8 mouse cellular contexts compared by ENCODE assay signal in genomic region chr5:64610146-64610545, GRCm38 (mm10).
DNase-seq lines count a peak whose midpoint lies in the region; ATAC-seq lines count a peak whose summit lies in the region.

No protein-coding gene starts in this region.

- WGBS in lung, embryonic 15.5 days: 10% methylated on average over 3 of the region's 3 CpGs
- 8% methylated on average over 3 of the region's 3 CpGs for WGBS in forebrain, embryonic 14.5 days

- H3K4me3 ChIP-seq in lung, embryonic 15.5 days: no peak overlapping the region
- no peak overlapping the region for H3K4me3 ChIP-seq in forebrain, embryonic 14.5 days (ENCODE audit: low read depth, low read length)

- peak overlapping the region; percentile 6; the same call in 1 of the 2 replicates for H3K4me2 ChIP-seq in lung, embryonic 15.5 days
- H3K4me2 ChIP-seq in forebrain, embryonic 14.5 days (ENCODE audit: low read length): no peak overlapping the region

- intact Hi-C loops in heart, postnatal 25 days (cut with DNase I): loop anchor here (2.0 kb wide), 1 partner anchor 21 kb away; no protein-coding TSS in a partner anchor

- peak overlapping the region; percentile 80 for H3K27ac ChIP-seq in lung, embryonic 15.5 days
- H3K27ac ChIP-seq in forebrain, embryonic 14.5 days (ENCODE audit: low read depth, low read length): no peak overlapping the region

- DNase-seq in heart, adult 11 months: peak; percentile 83
- DNase-seq in heart, postnatal 25 days (ENCODE audit: low spot score): no peak
- no peak for DNase-seq in lung, postnatal 36 days
- no peak for DNase-seq in forebrain, embryonic 14.5 days (ENCODE audit: low spot score)
- no peak for DNase-seq in gastrocnemius, adult 8-10 months (ENCODE audit: low spot score in 2 of 2)
- no peak for DNase-seq in gastrocnemius, postnatal 25 days

- H3K36me3 ChIP-seq in lung, embryonic 15.5 days: no peaks in the 10 kb centered on the region
- H3K36me3 ChIP-seq in forebrain, embryonic 14.5 days (ENCODE audit: control insufficient read depth, insufficient read depth, low read length): no peaks in the 10 kb centered on the region

- H3K9me3 ChIP-seq in lung, embryonic 15.5 days: no peaks in the 10 kb centered on the region
- no peaks in the 10 kb centered on the region for H3K9me3 ChIP-seq in forebrain, embryonic 14.5 days (replicated peaks; ENCODE audit: control insufficient read depth, low read length)

- H3K4me1 ChIP-seq in lung, embryonic 15.5 days: peaks cover 17% of the 10 kb centered on the region
- peaks cover 9% of the 10 kb centered on the region; the same call in 1 of the 2 replicates for H3K4me1 ChIP-seq in forebrain, embryonic 14.5 days (ENCODE audit: control insufficient read depth, insufficient read depth, low read length)

- H3K27me3 ChIP-seq in lung, embryonic 15.5 days: no peaks in the 10 kb centered on the region
- no peaks in the 10 kb centered on the region for H3K27me3 ChIP-seq in forebrain, embryonic 14.5 days (replicated peaks; ENCODE audit: control insufficient read depth, insufficient read depth, low read length)

- no peak; the same call in 1 of the 2 replicates for ATAC-seq in lung, embryonic 15.5 days (ENCODE audit: borderline replicate concordance, extremely low read depth, low FRiP score, low TSS enrichment)
- 0 out of 2 replicates have a peak, but pooled peaks have one; percentile 7 for ATAC-seq in forebrain, embryonic 14.5 days
- peak; percentile 60 for ATAC-seq in megakaryocyte progenitor cell, adult 5-6 weeks (replicated peaks; ENCODE audit: poor library complexity)

- H3K9ac ChIP-seq in lung, embryonic 15.5 days: no peak overlapping the region
- H3K9ac ChIP-seq in forebrain, embryonic 14.5 days (ENCODE audit: low read length): no peak overlapping the region
